Mouse (Mus musculus) cerebellum, adult 2 months (tissue): ENCODE results near the gene Ttll7.

Source experiments
- CTCF ChIP-seq: fragments of 200-500 bp; IDR thresholded peaks from 2 replicates; pipeline ENCODE4 v1.5.1; 2011; ENCODE audit warnings: low read depth, mild to moderate bottlenecking, control low read depth, low read length, moderate library complexity, borderline replicate concordance; ENCODE audit not compliant: insufficient read depth
- POLR2A ChIP-seq: fragments of 200-500 bp; IDR thresholded peaks from 2 replicates; pipeline ENCODE4 v1.6.1; 2011; ENCODE audit warnings: low read length, control low read depth, borderline replicate concordance; ENCODE audit not compliant: insufficient read depth

DNA sequence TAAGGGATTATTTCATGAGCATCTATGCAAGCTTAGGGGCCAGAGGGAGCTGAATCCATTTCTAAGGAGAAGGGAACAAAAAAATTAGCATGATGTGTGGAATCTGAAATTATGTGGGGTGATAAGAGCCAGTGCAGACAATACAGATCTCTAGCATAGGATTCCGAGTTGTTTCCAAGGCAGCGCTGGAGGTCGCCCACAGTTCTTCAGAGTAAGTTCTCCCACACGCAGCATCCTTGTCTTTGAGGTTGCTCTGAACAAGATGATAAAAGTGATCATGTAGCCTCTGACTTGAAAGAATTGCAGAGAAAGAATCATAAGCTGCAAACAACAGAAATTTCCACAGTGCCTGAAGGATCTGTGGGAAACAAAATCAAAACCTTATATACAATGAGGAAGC, 31.4 kb upstream of the Ttll7 start:
- TF ChIP-seq POLR2A (no peak), CTCF (no peak)
